Mouse (Mus musculus) stomach, postnatal 0 days (tissue): ENCODE results near the gene 6820408C15Rik. TPM values are rescaled to one million over a fixed set of nuclear protein-coding genes. Genes with fewer than 3 reads are reported as not detected.

Experiments used
- ATAC-seq: fragments of 200-750 bp; cut with Nextera tagmentation; 2 replicates; pipeline ENCODE4 v1.8.0; 2017; ENCODE audit not compliant: low FRiP score, low TSS enrichment
- DNase-seq: peaks from one replicate; pipeline ENCODE4 v3.0.0-alpha.2; 2016; ENCODE audit warnings: low spot score
- H3K27ac ChIP-seq: fragments of 300-500 bp; sonication (generic); replicated peaks from 2 replicates; pipeline ENCODE4 v1.5.1; 2014; ENCODE audit warnings: mild to moderate bottlenecking, control low read depth
- H3K27me3 ChIP-seq: fragments of 300-500 bp; sonication (generic); 2 replicates; pipeline ENCODE4 v1.6.1; 2014; ENCODE audit warnings: low read length; ENCODE audit not compliant: control insufficient read depth, insufficient read depth
- H3K36me3 ChIP-seq: fragments of 300-500 bp; sonication (generic); 2 replicates; pipeline ENCODE4 v1.6.1; 2014; ENCODE audit warnings: low read length, mixed read lengths; ENCODE audit not compliant: control insufficient read depth, insufficient read depth
- H3K4me1 ChIP-seq: fragments of 300-500 bp; sonication (generic); replicated peaks from 2 replicates; pipeline ENCODE4 v1.6.1; 2014; ENCODE audit warnings: antibody characterized with exemption; ENCODE audit not compliant: control insufficient read depth, insufficient read depth
- H3K4me2 ChIP-seq: fragments of 300-500 bp; sonication (generic); replicated peaks from 2 replicates; pipeline ENCODE4 v1.6.1; 2014; ENCODE audit warnings: low read depth, mild to moderate bottlenecking, control low read depth, moderate library complexity
- H3K4me3 ChIP-seq: fragments of 300-500 bp; sonication (generic); 2 replicates; pipeline ENCODE4 v1.5.1; 2014; ENCODE audit warnings: low read depth, low read length, control low read depth
- H3K9ac ChIP-seq: fragments of 300-500 bp; sonication (generic); 2 replicates; pipeline ENCODE4 v1.6.1; 2014; ENCODE audit warnings: mild to moderate bottlenecking, low read length, control low read depth, mixed read lengths
- H3K9me3 ChIP-seq: fragments of 300-500 bp; sonication (generic); 2 replicates; pipeline ENCODE4 v1.6.1; 2016; ENCODE audit warnings: low read length; ENCODE audit not compliant: control insufficient read depth
- CTCF ChIP-seq: IDR thresholded peaks from 2 replicates; pipeline ENCODE4 v1.5.1; 2016; ENCODE audit warnings: antibody characterized with exemption, low read depth, mild to moderate bottlenecking, moderate library complexity
- EP300 ChIP-seq: optimal IDR thresholded peaks from 2 replicates; pipeline ENCODE3; 2016; ENCODE audit warnings: antibody characterized with exemption
- WGBS: fragments of 180-500 bp; shearing (Covaris S2); extraction: QIAGEN DNeasy Blood & Tissue Kit; methylation state at CpG from one replicate; pipeline ENCODE4 v1.1.7; 2014; 5-methylcytosine and 5-hydroxymethylcytosine counted together
- polyA plus RNA-seq: library from polyadenylated mRNA; unstranded; fragments of >200 nt; fragmentation: Nextera tagmentation; extraction: Ambion mirVana; gene quantifications from 2 replicates; pipeline ENCODE4 v1.2.1, GENCODE M21; 2015

The 6820408C15Rik gene
- polyA plus RNA-seq, 1 experiment from 2014 or later: 0.38 TPM

DNA sequence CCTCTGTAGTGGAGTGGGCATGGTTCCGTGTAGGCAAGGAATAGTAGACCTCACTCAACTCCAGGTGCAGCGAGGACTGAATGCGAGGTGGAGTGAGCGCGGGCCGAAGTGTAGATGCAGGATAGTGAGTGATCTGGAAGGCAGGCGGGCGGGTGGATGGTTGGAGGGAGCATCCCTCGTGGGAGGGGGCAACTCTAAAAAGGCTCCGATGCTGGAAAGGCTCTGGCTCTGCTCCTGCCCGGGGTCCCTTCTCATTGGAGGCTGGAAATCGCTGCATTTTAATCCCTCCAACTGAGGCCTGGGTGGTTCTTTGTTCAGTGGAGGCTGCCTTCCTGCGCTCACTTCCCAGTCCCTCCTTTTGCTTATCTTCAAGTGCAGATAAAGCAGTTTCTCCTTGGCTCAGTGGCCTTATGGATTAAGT lies 16.3 kb upstream of the 6820408C15Rik start:
- H3K4me1 ChIP-seq: no peaks in the 10 kb centered on the region
- DNase-seq (no peak), ATAC-seq (no peak)
- peak overlapping the region; percentile 41 for H3K9ac ChIP-seq
- H3K27me3 ChIP-seq: no peaks in the 10 kb centered on the region
- peak overlapping the region; percentile 86 for H3K27ac ChIP-seq
- H3K36me3 ChIP-seq: no peaks in the 10 kb centered on the region
- 2% methylated on average over 13 of the region's 13 CpGs for WGBS
- H3K9me3 ChIP-seq: no peaks in the 10 kb centered on the region
- H3K4me3 ChIP-seq: peak overlapping the region; percentile 82
- H3K4me2 ChIP-seq: peak overlapping the region; percentile 88
- no peak for TF ChIP-seq EP300
- TF ChIP-seq CTCF: no peak

- no peak for TF ChIP-seq CTCF
- TF ChIP-seq EP300: no peak
Measured at GRCm38 (mm10) chr2:152406126-152406525, 9.3 kb upstream of the 6820408C15Rik start.

DNA sequence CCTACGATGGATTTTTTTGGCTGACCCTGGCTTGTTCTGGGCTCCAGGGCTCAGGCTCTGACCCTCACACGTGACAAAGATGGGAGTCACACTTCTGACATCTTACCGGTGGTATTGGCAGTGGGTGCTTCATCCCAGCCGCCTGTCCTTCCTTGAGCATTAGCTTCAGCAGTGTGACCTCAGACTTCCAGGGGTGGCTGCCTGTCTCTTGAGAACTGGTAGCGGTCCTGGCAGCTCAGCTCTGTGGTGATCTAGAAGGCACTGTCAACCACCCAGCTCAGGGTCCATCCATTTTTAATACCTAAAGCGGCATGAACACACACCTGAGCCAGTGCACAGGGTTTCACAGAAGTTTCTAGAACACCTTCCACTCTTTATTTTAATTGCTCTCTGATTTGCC lies 5.6 kb upstream of the 6820408C15Rik start:
- DNase-seq: no peak
- H3K27me3 ChIP-seq: no peaks in the 10 kb centered on the region
- H3K9me3 ChIP-seq: no peaks in the 10 kb centered on the region
- WGBS: 67% methylated on average over 6 of the region's 6 CpGs
- H3K4me3 ChIP-seq: no peak overlapping the region
- no peak overlapping the region for H3K9ac ChIP-seq
- no peak for ATAC-seq
- TF ChIP-seq CTCF (no peak), EP300 (no peak)
- H3K27ac ChIP-seq: peak overlapping the region; percentile 96; the same call in 1 of the 2 replicates
- H3K36me3 ChIP-seq: no peaks in the 10 kb centered on the region
- H3K4me1 ChIP-seq: peaks cover 3% of the 10 kb centered on the region
- no peak overlapping the region for H3K4me2 ChIP-seq

More at GRCm38 (mm10) chr2:152406126-152406525, 9.3 kb upstream of the 6820408C15Rik start:
- Histone ChIP-seq H3K9me3 (no peaks in the 10 kb centered on the region), H3K27me3 (no peaks in the 10 kb centered on the region), H3K27ac (peak overlapping the region; percentile 67), H3K36me3 (no peaks in the 10 kb centered on the region), H3K4me2 (peak overlapping the region; percentile 61), H3K4me3 (peak overlapping the region; percentile 29), H3K4me1 (peaks cover 3% of the 10 kb centered on the region), H3K9ac (peak overlapping the region; percentile 41; the same call in 1 of the 2 replicates)
- ATAC-seq: peak; percentile 97
- under 1% methylated on average over 19 of the region's 19 CpGs for WGBS
- DNase-seq: peak; percentile 95

GRCm38 (mm10) chr2:152410971-152411371 lies 4.4 kb upstream of the 6820408C15Rik start:
- H3K27me3 ChIP-seq: no peaks in the 10 kb centered on the region
- DNase-seq: peak; percentile 87
- TF ChIP-seq EP300: no peak
- no peak for TF ChIP-seq CTCF
- 6% methylated on average over 13 of the region's 15 CpGs for WGBS
- peak overlapping the region; percentile 79 for H3K4me2 ChIP-seq
- no peaks in the 10 kb centered on the region for H3K9me3 ChIP-seq
- peak; percentile 66 for ATAC-seq
- H3K4me1 ChIP-seq: peaks cover 3% of the 10 kb centered on the region
- peak overlapping the region; percentile 50 for H3K9ac ChIP-seq
- H3K4me3 ChIP-seq: peak overlapping the region; percentile 96; the same call in 1 of the 2 replicates
- H3K27ac ChIP-seq: peak overlapping the region; percentile 96
- H3K36me3 ChIP-seq: no peaks in the 10 kb centered on the region

- ATAC-seq: no peak
Measured at GRCm38 (mm10) chr2:152411471-152411870, 3.9 kb upstream of the 6820408C15Rik start.

DNA sequence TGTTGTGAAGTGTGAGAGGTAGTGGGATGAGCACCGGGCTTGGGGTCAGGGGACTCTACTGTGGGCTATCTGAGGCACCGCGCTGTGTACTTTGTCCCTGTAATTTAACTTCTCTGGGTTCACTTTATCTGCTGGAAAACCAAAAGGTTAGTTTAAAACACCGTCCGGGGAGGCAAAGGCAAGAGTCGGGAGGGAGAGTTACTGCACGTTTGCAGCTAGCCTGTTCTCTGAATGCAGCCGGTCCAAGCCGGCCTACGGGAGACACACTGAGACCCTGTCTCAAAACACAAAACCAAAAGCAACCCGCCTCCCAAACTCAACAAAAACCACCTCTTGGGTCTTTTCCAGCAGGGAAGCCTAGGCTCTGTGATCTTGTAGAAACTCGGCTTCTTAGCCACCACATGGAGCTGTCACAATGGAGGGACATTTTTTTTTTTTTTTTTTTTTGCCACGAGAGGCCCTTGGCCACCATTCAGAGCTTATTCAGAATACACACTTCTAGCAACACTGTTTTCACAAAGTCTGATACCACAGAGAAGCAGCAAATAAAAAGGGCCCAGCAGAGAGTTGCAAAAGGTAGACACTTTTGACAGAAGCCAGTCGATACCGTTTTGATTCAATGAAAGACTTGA lies 2.7 kb upstream of the 6820408C15Rik start:
- H3K4me1 ChIP-seq: peaks cover 3% of the 10 kb centered on the region
- no peaks in the 10 kb centered on the region for H3K27me3 ChIP-seq
- H3K9ac ChIP-seq: peak overlapping the region; percentile 56
- no peaks in the 10 kb centered on the region for H3K36me3 ChIP-seq
- 11% methylated on average over 15 of the region's 15 CpGs for WGBS
- peak overlapping the region; percentile 79 for H3K4me2 ChIP-seq
- H3K27ac ChIP-seq: peak overlapping the region; percentile 77
- peak overlapping the region; percentile 96 for H3K4me3 ChIP-seq
- no peaks in the 10 kb centered on the region for H3K9me3 ChIP-seq
- TF ChIP-seq EP300: no peak
- no peak for TF ChIP-seq CTCF
- DNase-seq: no peak
- ATAC-seq: no peak

More at GRCm38 (mm10) chr2:152411471-152411870, 3.9 kb upstream of the 6820408C15Rik start:
- H3K4me3 ChIP-seq: peak overlapping the region; percentile 96; the same call in 1 of the 2 replicates
- no peaks in the 10 kb centered on the region for H3K9me3 ChIP-seq
- H3K27me3 ChIP-seq: no peaks in the 10 kb centered on the region
- WGBS: 20% methylated on average over 7 of the region's 7 CpGs
- H3K4me2 ChIP-seq: peak overlapping the region; percentile 79
- H3K4me1 ChIP-seq: peaks cover 3% of the 10 kb centered on the region
- peak overlapping the region; percentile 50 for H3K9ac ChIP-seq
- no peaks in the 10 kb centered on the region for H3K36me3 ChIP-seq
- peak overlapping the region; percentile 96 for H3K27ac ChIP-seq
- DNase-seq: no peak
- TF ChIP-seq EP300 (no peak), CTCF (no peak)
